Mouse (Mus musculus): ENCODE measurements around the gene C530008M17Rik.
A peak's percentile ranks its signal among the peaks of the same experiment; 100 is the strongest.
"Not testable (repeated sequence)": the region's sequence is repeated elsewhere in the genome, so short reads cannot be mapped to it uniquely, and the experiment has no call there.

C530008M17Rik gene

GRCm38 (mm10) chr5:76904713-76905404 is 248.5 kb downstream of the C530008M17Rik start:
- DNase-seq (ENCODE audit: low spot score in 2 of 2): no peak

DNA sequence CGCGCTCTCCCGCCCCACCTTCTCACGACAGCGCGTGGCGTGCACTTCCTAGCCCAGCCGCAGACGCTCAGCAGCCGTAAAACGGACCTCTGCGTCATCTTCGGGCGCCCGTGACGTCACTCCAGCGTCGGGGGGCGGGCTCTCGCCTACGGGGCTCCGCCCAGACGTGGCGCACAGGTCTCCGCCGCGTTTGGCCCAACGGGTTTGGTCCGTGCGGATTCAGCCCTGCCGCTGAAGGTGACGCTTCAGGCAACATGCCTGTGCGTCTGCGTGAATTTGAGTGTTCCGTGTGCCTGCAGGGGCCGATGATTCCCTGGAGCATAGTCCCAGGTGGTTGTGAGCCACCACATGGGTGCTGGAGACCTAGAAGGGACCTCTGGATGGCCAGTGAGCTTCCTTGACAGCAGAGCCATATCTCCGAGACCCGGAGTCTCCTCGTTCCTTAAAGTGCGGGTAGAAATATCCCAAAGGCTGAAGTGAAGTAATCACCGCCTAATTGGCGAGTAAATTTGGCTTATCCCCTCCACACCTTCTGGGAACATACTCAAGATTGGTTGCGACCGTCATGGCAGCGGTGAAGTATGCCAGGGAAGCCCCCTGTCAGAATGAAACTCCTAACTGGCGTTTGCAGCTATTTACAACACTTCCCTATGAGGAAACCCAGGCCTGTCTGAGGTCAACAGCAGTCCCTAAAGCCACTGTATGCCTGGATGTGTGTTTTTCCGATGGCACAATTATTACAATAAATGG is 249.3 kb downstream of the C530008M17Rik start, which contains the start of gene Aasdh:
Gene Aasdh, minus strand, starts transcription at position 110 of the 750 bp plus-strand sequence.
- peak; percentile 89 to 95 for DNase-seq (ENCODE audit: low spot score in 2 of 2)

DNA sequence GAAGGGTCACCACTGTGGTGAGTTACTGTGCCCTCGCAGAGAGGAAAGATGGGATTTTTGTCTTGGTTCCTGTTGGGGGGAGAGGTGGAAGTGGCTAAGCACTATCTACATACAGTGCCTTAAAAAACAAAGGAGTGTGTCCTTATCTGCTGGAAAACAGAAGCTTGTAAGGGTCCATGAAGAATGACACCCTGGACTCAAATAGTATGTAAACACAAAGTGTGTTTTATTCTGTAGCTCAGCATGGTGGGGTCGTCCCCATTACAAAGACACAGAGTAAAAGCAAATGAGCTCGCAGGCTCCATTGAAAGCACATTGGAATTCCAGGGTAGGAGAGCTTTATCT is 249.8 kb downstream of the C530008M17Rik start:
- no peak for DNase-seq (ENCODE audit: low spot score in 2 of 2)

GRCm38 (mm10) chr5:76910807-76911206 is 254.5 kb downstream of the C530008M17Rik start:
- no peak for DNase-seq (ENCODE audit: low spot score in 2 of 2)

- not testable (repeated sequence) for DNase-seq (ENCODE audit: low spot score in 2 of 2)
Observed at GRCm38 (mm10) chr5:76912522-76912921, 256.2 kb downstream of the C530008M17Rik start.

GRCm38 (mm10) chr5:76922833-76923232 is 266.5 kb downstream of the C530008M17Rik start:
- DNase-seq (ENCODE audit: low spot score in 2 of 2): no peak
